Mouse (Mus musculus): ENCODE data around the gene Ripor3. TPM values are rescaled to one million over a fixed set of nuclear protein-coding genes. Genes with fewer than 3 reads are reported as not detected.

Gene Ripor3
- polyA plus RNA-seq, 1 experiment = 2.4 TPM

GRCm38 (mm10) chr2:167972146-167972545 is 38.3 kb downstream of the Ripor3 start:
- Histone ChIP-seq H3K36me3 (ENCODE audit: control insufficient read depth, insufficient read depth, low read length, poor library complexity, severe bottlenecking) (no peaks in the 10 kb centered on the region), H3K27ac (ENCODE audit: insufficient read depth, low read length) (no peak overlapping the region)

GRCm38 (mm10) chr2:167969851-167970541 is 40.4 kb downstream of the Ripor3 start:
- Histone ChIP-seq H3K27ac (ENCODE audit: insufficient read depth, low read length) (no peak overlapping the region), H3K36me3 (ENCODE audit: control insufficient read depth, insufficient read depth, low read length, poor library complexity, severe bottlenecking) (no peaks in the 10 kb centered on the region), H3K4me1 (ENCODE audit: control insufficient read depth, insufficient read depth, low read length) (no peaks in the 10 kb centered on the region), H3K9ac (ENCODE audit: low read depth, poor library complexity, severe bottlenecking) (no peak overlapping the region), H3K9me3 (replicated peaks; ENCODE audit: control insufficient read depth, insufficient read depth, low read length, poor library complexity, severe bottlenecking) (no peaks in the 10 kb centered on the region), H3K4me3 (ENCODE audit: low read depth, low read length) (no peak overlapping the region), H3K27me3 (ENCODE audit: control insufficient read depth, insufficient read depth, low read length, poor library complexity, severe bottlenecking) (no peaks in the 10 kb centered on the region)
- TF ChIP-seq CTCF (IDR thresholded peaks at IDR 0.05; ENCODE audit: low read depth, low read length) (no peak), EP300 (IDR thresholded peaks at IDR 0.05; ENCODE audit: insufficient read depth, low read depth, low read length) (no peak), POLR2A (IDR thresholded peaks at IDR 0.05; ENCODE audit: insufficient read depth, low read length) (no peak)

More at GRCm38 (mm10) chr2:167972146-167972545, 38.3 kb downstream of the Ripor3 start:
- H3K4me3 ChIP-seq (ENCODE audit: low read depth, low read length) = no peak overlapping the region
- H3K4me1 ChIP-seq (ENCODE audit: control insufficient read depth, insufficient read depth, low read length) = no peaks in the 10 kb centered on the region
- H3K27me3 ChIP-seq (ENCODE audit: control insufficient read depth, insufficient read depth, low read length, poor library complexity, severe bottlenecking) = no peaks in the 10 kb centered on the region
- TF ChIP-seq EP300 (IDR thresholded peaks at IDR 0.05; ENCODE audit: insufficient read depth, low read depth, low read length) (no peak), CTCF (IDR thresholded peaks at IDR 0.05; ENCODE audit: low read depth, low read length) (no peak), POLR2A (IDR thresholded peaks at IDR 0.05; ENCODE audit: insufficient read depth, low read length) (no peak)
- H3K9ac ChIP-seq (ENCODE audit: low read depth, poor library complexity, severe bottlenecking) = no peak overlapping the region
- no peaks in the 10 kb centered on the region for H3K9me3 ChIP-seq (replicated peaks; ENCODE audit: control insufficient read depth, insufficient read depth, low read length, poor library complexity, severe bottlenecking)

- no peak overlapping the region for H3K9ac ChIP-seq (ENCODE audit: low read depth, poor library complexity, severe bottlenecking)
- TF ChIP-seq EP300 (IDR thresholded peaks at IDR 0.05; ENCODE audit: insufficient read depth, low read depth, low read length) = no peak
- no peak for TF ChIP-seq CTCF (IDR thresholded peaks at IDR 0.05; ENCODE audit: low read depth, low read length)
- TF ChIP-seq POLR2A (IDR thresholded peaks at IDR 0.05; ENCODE audit: insufficient read depth, low read length) = no peak
- H3K4me3 ChIP-seq (ENCODE audit: low read depth, low read length) = no peak overlapping the region
- no peaks in the 10 kb centered on the region for H3K4me1 ChIP-seq (ENCODE audit: control insufficient read depth, insufficient read depth, low read length)
- H3K36me3 ChIP-seq (ENCODE audit: control insufficient read depth, insufficient read depth, low read length, poor library complexity, severe bottlenecking) = no peaks in the 10 kb centered on the region
- no peak overlapping the region for H3K27ac ChIP-seq (ENCODE audit: insufficient read depth, low read length)
- H3K27me3 ChIP-seq (ENCODE audit: control insufficient read depth, insufficient read depth, low read length, poor library complexity, severe bottlenecking) = no peaks in the 10 kb centered on the region
- no peaks in the 10 kb centered on the region for H3K9me3 ChIP-seq (replicated peaks; ENCODE audit: control insufficient read depth, insufficient read depth, low read length, poor library complexity, severe bottlenecking)
These were observed 41.9 kb downstream of the Ripor3 start for GRCm38 (mm10) chr2:167968504-167968903.

GRCm38 (mm10) chr2:167965911-167966310 is 44.5 kb downstream of the Ripor3 start:
- Histone ChIP-seq H3K4me3 (ENCODE audit: low read depth, low read length) (no peak overlapping the region), H3K9ac (ENCODE audit: low read depth, poor library complexity, severe bottlenecking) (no peak overlapping the region), H3K4me1 (ENCODE audit: control insufficient read depth, insufficient read depth, low read length) (peaks cover 3% of the 10 kb centered on the region), H3K27ac (ENCODE audit: insufficient read depth, low read length) (no peak overlapping the region), H3K36me3 (ENCODE audit: control insufficient read depth, insufficient read depth, low read length, poor library complexity, severe bottlenecking) (no peaks in the 10 kb centered on the region), H3K27me3 (ENCODE audit: control insufficient read depth, insufficient read depth, low read length, poor library complexity, severe bottlenecking) (no peaks in the 10 kb centered on the region), H3K9me3 (replicated peaks; ENCODE audit: control insufficient read depth, insufficient read depth, low read length, poor library complexity, severe bottlenecking) (no peaks in the 10 kb centered on the region)
- no peak for TF ChIP-seq CTCF (IDR thresholded peaks at IDR 0.05; ENCODE audit: low read depth, low read length)
- no peak for TF ChIP-seq POLR2A (IDR thresholded peaks at IDR 0.05; ENCODE audit: insufficient read depth, low read length)
- TF ChIP-seq EP300 (IDR thresholded peaks at IDR 0.05; ENCODE audit: insufficient read depth, low read depth, low read length) = no peak

- no peak for TF ChIP-seq EP300 (IDR thresholded peaks at IDR 0.05; ENCODE audit: insufficient read depth, low read depth, low read length)
- no peak for TF ChIP-seq CTCF (IDR thresholded peaks at IDR 0.05; ENCODE audit: low read depth, low read length)
- no peak for TF ChIP-seq POLR2A (IDR thresholded peaks at IDR 0.05; ENCODE audit: insufficient read depth, low read length)
- Histone ChIP-seq H3K4me1 (ENCODE audit: control insufficient read depth, insufficient read depth, low read length) (peaks cover 3% of the 10 kb centered on the region), H3K27me3 (ENCODE audit: control insufficient read depth, insufficient read depth, low read length, poor library complexity, severe bottlenecking) (no peaks in the 10 kb centered on the region), H3K4me3 (ENCODE audit: low read depth, low read length) (no peak overlapping the region), H3K36me3 (ENCODE audit: control insufficient read depth, insufficient read depth, low read length, poor library complexity, severe bottlenecking) (no peaks in the 10 kb centered on the region), H3K9ac (ENCODE audit: low read depth, poor library complexity, severe bottlenecking) (no peak overlapping the region), H3K27ac (ENCODE audit: insufficient read depth, low read length) (no peak overlapping the region), H3K9me3 (replicated peaks; ENCODE audit: control insufficient read depth, insufficient read depth, low read length, poor library complexity, severe bottlenecking) (no peaks in the 10 kb centered on the region)
These were observed 46.1 kb downstream of the Ripor3 start for GRCm38 (mm10) chr2:167964320-167964719.

- H3K4me1 ChIP-seq (ENCODE audit: control insufficient read depth, insufficient read depth, low read length) = peaks cover 3% of the 10 kb centered on the region
- TF ChIP-seq POLR2A (IDR thresholded peaks at IDR 0.05; ENCODE audit: insufficient read depth, low read length) (no peak), CTCF (IDR thresholded peaks at IDR 0.05; ENCODE audit: low read depth, low read length) (no peak), EP300 (IDR thresholded peaks at IDR 0.05; ENCODE audit: insufficient read depth, low read depth, low read length) (no peak)
- H3K9me3 ChIP-seq (replicated peaks; ENCODE audit: control insufficient read depth, insufficient read depth, low read length, poor library complexity, severe bottlenecking) = no peaks in the 10 kb centered on the region
- H3K36me3 ChIP-seq (ENCODE audit: control insufficient read depth, insufficient read depth, low read length, poor library complexity, severe bottlenecking) = no peaks in the 10 kb centered on the region
- no peak overlapping the region for H3K27ac ChIP-seq (ENCODE audit: insufficient read depth, low read length)
- H3K4me3 ChIP-seq (ENCODE audit: low read depth, low read length) = no peak overlapping the region
- no peak overlapping the region for H3K9ac ChIP-seq (ENCODE audit: low read depth, poor library complexity, severe bottlenecking)
- H3K27me3 ChIP-seq (ENCODE audit: control insufficient read depth, insufficient read depth, low read length, poor library complexity, severe bottlenecking) = no peaks in the 10 kb centered on the region
These were observed 46.6 kb downstream of the Ripor3 start for GRCm38 (mm10) chr2:167963778-167964300.
